Mouse (Mus musculus) stomach, embryonic 15.5 days (tissue): ENCODE data around the gene Myom3. TPM values are rescaled to one million over a fixed set of nuclear protein-coding genes. Genes with fewer than 3 reads are reported as not detected.
A peak's percentile ranks its signal among the peaks of the same experiment; 100 is the strongest.
"Not testable (repeated sequence)": the region's sequence is repeated elsewhere in the genome, so short reads cannot be mapped to it uniquely, and the experiment has no call there.

Experiments
- ATAC-seq: fragments of 200-750 bp; cut with Nextera tagmentation; 2 replicates; pipeline ENCODE4 v1.8.0; 2017; ENCODE audit warnings: low read depth, moderate number of reproducible peaks, moderate TSS enrichment; ENCODE audit not compliant: insufficient read depth, low FRiP score
- H3K27ac ChIP-seq: fragments of 300-500 bp; sonication (generic); 2 replicates; pipeline ENCODE4 v1.5.1; 2015; ENCODE audit warnings: mild to moderate bottlenecking, inconsistent platforms
- H3K27me3 ChIP-seq: fragments of 300-500 bp; sonication (generic); replicated peaks from 2 replicates; pipeline ENCODE4 v1.6.1; 2015; ENCODE audit warnings: inconsistent platforms
- H3K36me3 ChIP-seq: fragments of 300-500 bp; sonication (generic); 2 replicates; pipeline ENCODE4 v1.6.1; 2015; ENCODE audit warnings: inconsistent platforms
- H3K4me1 ChIP-seq: fragments of 300-500 bp; sonication (generic); 2 replicates; pipeline ENCODE4 v1.6.1; 2015; ENCODE audit warnings: inconsistent platforms
- H3K4me2 ChIP-seq: fragments of 300-500 bp; sonication (generic); 2 replicates; pipeline ENCODE4 v1.6.1; 2015; ENCODE audit warnings: mild to moderate bottlenecking, inconsistent platforms
- H3K4me3 ChIP-seq: fragments of 300-500 bp; sonication (generic); replicated peaks from 2 replicates; pipeline ENCODE4 v1.5.1; 2015; ENCODE audit warnings: inconsistent platforms
- H3K9ac ChIP-seq: fragments of 300-500 bp; sonication (generic); 2 replicates; pipeline ENCODE4 v1.6.1; 2015; ENCODE audit warnings: inconsistent platforms
- H3K9me3 ChIP-seq: fragments of 300-500 bp; sonication (generic); 2 replicates; pipeline ENCODE4 v1.6.1; 2016; ENCODE audit warnings: inconsistent platforms
- WGBS: fragments of 180-500 bp; shearing (Covaris S2); methylation state at CpG from one replicate; pipeline ENCODE4 v1.1.7; 2015; 5-methylcytosine and 5-hydroxymethylcytosine counted together
- polyA plus RNA-seq: library from polyadenylated mRNA; unstranded; fragments of >200 nt; fragmentation: Nextera tagmentation; extraction: Ambion mirVana; gene quantifications from 2 replicates; pipeline ENCODE4 v1.2.1, GENCODE M21; 2015

The Myom3 gene
- polyA plus RNA-seq = 0.58 and 1.1 TPM in 2 replicates

DNA sequence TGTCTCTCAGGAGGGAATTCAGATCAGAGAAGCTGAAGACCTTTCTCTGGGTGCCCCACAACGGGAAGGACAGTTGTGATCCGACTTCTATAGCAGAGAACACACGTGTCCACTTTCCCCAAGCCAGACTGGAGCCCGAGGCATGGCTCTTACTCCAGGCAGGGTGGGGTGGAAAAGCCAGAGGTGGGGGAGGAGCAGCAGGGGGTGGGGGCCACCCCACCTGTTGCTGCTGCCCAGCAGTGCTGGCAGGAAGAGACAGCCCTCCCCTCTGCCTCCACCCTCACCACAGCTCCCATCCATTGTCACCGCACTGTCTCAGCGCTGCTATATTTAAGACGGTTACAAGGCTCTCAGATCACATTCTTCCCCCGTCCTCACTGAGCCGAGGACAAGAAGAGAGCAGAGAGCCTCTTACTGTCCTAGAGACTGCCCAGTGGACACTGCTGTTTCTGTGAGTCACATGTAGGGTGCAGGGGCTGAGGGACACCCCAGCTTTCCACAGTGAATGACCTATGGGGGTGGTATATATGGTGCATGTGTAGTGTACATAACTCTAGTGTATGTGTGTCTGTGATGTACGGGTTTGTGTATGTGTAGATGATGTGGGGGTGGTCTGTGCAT lies at the start of gene Myom3:
Gene Myom3 (plus strand): TSS at position 360 of the 621 bp plus-strand sequence.
- Histone ChIP-seq H3K27me3 (no peaks in the 10 kb centered on the region), H3K4me1 (peaks cover 13% of the 10 kb centered on the region), H3K27ac (no peak within 1 kb of the TSS), H3K9ac (no peak within 1 kb of the TSS), H3K4me3 (no peak within 1 kb of the TSS), H3K9me3 (no peaks in the 10 kb centered on the region), H3K4me2 (no peak within 1 kb of the TSS), H3K36me3 (no peaks in the 10 kb centered on the region)
- no peak for ATAC-seq
- 56% methylated on average over 10 of the region's 10 CpGs for WGBS

DNA sequence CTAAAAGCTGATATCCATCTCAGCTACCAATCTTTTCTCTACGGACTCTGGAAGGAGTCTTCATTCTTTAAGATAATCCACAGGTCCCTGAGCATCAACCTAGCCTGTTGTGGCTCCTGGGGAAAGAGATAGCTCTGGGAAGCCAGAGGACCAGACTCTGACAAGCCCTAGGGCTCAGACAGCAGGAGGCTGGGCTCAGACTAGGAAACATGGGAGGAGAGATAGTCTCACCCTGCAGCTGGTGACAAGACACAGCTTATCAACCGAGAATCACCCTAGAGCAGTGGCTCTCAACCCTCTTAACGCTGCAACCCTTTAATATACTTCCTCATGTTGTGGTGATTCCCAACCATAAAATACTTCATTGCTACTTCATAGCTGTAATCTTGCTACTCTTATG lies 49.1 kb upstream of the Myom3 start:
- Histone ChIP-seq H3K4me1 (no peaks in the 10 kb centered on the region), H3K36me3 (no peaks in the 10 kb centered on the region), H3K9ac (no peak overlapping the region), H3K9me3 (no peaks in the 10 kb centered on the region), H3K4me2 (no peak overlapping the region), H3K27ac (no peak overlapping the region), H3K4me3 (no peak overlapping the region), H3K27me3 (no peaks in the 10 kb centered on the region)
- WGBS = 70% methylated on average over 3 of the region's 3 CpGs
- no peak for ATAC-seq

DNA sequence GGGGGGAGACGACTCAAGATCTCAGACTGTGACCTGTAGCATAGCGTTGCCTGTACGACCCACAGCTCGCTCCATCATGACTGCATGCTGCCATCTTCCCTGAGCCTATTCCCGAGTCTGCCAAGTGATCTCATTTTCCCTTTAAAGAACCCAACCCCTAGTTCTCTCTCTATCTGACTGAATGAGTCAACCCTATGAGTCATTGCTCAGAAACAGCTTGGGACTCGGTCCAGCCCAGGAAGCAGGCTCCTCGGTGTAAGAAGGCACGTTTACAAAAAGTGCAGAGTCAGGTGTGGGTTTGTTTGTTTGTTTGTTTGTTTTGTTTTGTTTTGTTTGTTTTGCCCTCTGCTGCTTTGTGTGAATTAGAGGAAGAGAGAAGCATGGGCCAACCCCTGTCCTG lies 44.7 kb upstream of the Myom3 start:
- H3K27me3 ChIP-seq = no peaks in the 10 kb centered on the region
- no peak overlapping the region for H3K27ac ChIP-seq
- H3K9me3 ChIP-seq = no peaks in the 10 kb centered on the region
- H3K4me2 ChIP-seq = no peak overlapping the region
- H3K4me3 ChIP-seq = no peak overlapping the region
- 79% methylated on average over 8 of the region's 8 CpGs for WGBS
- ATAC-seq = no peak
- no peak overlapping the region for H3K9ac ChIP-seq
- no peaks in the 10 kb centered on the region for H3K4me1 ChIP-seq
- no peaks in the 10 kb centered on the region for H3K36me3 ChIP-seq

DNA sequence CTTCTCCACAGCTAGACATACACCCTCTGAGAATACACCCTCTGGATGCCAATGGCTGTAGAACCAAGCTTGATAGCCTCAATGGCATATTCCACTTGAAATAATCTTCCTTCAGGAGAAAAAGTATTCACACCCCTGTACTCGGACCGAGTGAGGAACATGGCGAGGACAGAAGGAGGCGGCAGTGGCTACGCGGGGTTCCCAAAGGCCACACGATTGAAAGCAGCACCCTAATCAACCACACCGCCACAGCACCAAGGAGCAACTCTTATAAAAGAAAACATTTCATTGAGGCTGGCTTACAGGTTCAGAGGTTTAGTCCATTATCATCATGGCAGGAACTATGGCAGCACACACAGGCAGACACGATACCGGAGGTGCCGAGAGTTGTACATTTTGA lies 43.1 kb upstream of the Myom3 start:
- not testable (repeated sequence) for H3K4me2 ChIP-seq, H3K27me3 ChIP-seq, H3K4me1 ChIP-seq, H3K4me3 ChIP-seq, ATAC-seq, H3K36me3 ChIP-seq, H3K27ac ChIP-seq, H3K9ac ChIP-seq, H3K9me3 ChIP-seq
- WGBS = 96% methylated on average over 11 of the region's 11 CpGs

DNA sequence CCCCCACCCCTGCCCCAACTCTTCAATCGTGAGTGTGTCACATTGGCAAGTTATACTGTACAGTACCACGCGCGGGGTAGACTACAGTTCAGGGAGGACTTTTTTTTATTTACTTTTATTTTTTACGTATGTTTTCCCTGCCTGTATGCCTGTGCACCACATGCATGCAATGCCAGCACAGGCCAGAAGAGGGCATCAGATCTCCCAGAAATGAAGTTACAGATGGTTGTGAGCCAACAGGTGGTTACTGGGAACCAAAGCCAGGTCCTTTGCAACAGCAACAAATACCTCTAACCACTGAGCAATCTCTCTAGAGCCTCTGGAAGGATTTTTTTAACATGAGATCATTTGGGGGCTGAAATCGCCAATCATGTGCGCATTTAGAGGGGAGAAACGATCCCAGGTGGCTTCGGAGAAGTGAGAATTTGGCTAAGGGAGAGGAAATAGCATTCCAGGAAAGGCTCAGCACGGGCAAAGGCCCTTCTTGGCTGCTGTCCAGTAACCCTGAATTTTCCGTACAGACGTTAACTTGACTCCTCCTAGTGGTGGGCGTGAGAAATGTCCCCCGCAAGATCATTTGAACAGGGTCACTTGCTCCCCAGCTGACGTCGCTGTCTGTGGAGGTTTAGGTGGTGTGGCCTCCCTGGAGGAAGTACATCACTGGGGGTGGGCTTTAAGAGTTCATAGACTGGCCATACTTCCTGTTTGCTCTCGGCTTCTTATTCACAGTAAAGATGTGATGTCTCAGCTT lies 36.8 kb upstream of the Myom3 start:
- no peak for ATAC-seq
- H3K27ac ChIP-seq = no peak overlapping the region

DNA sequence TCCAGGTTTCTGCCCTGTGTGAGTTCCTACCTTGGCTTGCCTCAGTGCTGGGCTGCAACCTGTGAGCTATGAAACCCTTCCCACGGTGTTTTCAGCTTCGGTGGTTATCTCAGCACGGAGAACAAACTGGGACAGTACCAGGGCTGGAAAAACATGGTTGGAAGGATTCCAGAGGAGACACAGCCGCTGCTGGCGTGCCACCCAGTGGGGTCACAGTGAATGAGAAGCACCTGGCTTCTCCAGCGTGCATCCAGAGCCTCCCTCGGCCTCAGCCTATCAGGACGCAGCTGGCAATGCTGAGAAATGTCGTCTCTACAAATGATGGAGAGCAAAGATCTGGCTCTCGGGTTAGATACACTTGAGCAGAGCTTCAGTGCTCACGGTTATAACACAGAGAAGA lies 33.1 kb upstream of the Myom3 start:
- no peaks in the 10 kb centered on the region for H3K36me3 ChIP-seq
- no peak overlapping the region for H3K4me2 ChIP-seq
- no peaks in the 10 kb centered on the region for H3K27me3 ChIP-seq
- H3K9ac ChIP-seq = no peak overlapping the region
- peaks cover 17% of the 10 kb centered on the region; the same call in 1 of the 2 replicates for H3K4me1 ChIP-seq
- WGBS = 52% methylated on average over 11 of the region's 11 CpGs
- no peak for ATAC-seq
- no peak overlapping the region for H3K4me3 ChIP-seq
- H3K27ac ChIP-seq = no peak overlapping the region
- H3K9me3 ChIP-seq = no peaks in the 10 kb centered on the region

More for the DNA sequence above, 36.8 kb upstream of the Myom3 start:
- H3K36me3 ChIP-seq = no peaks in the 10 kb centered on the region
- 67% methylated on average over 17 of the region's 17 CpGs for WGBS
- no peak overlapping the region for H3K4me3 ChIP-seq
- H3K4me1 ChIP-seq = peaks cover 11% of the 10 kb centered on the region; the same call in 1 of the 2 replicates
- no peaks in the 10 kb centered on the region for H3K27me3 ChIP-seq
- H3K4me2 ChIP-seq = no peak overlapping the region
- no peaks in the 10 kb centered on the region for H3K9me3 ChIP-seq
- H3K9ac ChIP-seq = no peak overlapping the region

DNA sequence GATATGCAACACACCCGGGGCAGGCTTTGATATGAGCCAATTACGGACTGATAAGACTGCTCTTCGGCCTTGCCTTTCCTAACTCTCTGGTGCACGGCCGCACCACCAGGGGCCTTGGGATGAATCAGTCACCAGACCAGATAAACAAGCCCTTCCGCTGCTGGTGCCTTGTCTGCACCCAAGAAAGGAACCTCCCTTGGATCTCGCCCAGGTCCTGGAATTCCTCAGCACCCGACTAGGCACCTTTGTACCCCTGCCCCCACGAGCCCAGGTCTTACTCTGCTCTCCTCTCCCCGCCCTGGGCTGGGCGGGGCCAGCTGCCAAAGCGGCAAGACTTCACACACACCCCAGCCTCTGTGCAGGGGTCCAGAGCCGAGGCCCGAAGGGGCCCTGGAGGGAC lies 31.7 kb upstream of the Myom3 start, which contains the start of gene Il22ra1:
Gene Il22ra1 (plus strand): TSS at position 356 of the 400 bp plus-strand sequence.
- peak within 1 kb of the TSS; percentile 45 for H3K4me2 ChIP-seq
- H3K36me3 ChIP-seq = no peaks in the 10 kb centered on the region
- H3K9me3 ChIP-seq = no peaks in the 10 kb centered on the region
- 23% methylated on average over 14 of the region's 14 CpGs for whole genome bisulfite sequencing
- H3K27ac ChIP-seq = peak within 1 kb of the TSS; percentile 58
- H3K27me3 ChIP-seq = no peaks in the 10 kb centered on the region
- H3K9ac ChIP-seq = 0 out of 2 replicates have a peak within 1 kb of the TSS, but pooled peaks have one; percentile 2
- ATAC-seq = peak; percentile 80
- H3K4me3 ChIP-seq = peak within 1 kb of the TSS; percentile 34
- H3K4me1 ChIP-seq = peaks cover 17% of the 10 kb centered on the region; the same call in 1 of the 2 replicates

DNA sequence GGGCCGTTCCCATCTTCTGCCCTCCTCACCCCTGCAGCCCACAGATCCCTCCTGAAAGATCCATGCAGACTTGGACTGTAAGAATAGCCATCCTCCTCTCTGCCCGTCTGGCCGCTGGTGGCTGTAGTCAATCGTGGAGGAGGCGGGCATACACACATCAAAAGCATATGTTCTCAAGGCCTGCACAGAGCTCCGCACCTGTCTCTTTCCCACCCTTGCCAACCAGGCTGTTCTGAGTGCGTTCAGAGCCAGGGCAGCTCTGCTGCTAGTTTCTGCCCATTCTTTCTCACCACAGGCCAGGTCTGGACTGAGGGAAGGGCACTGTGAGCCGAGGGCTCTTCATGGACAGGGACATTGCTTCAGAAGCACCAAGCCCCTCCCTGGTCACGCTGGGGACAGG lies 29.3 kb upstream of the Myom3 start:
- Histone ChIP-seq H3K4me1 (peaks cover 17% of the 10 kb centered on the region; the same call in 1 of the 2 replicates), H3K9ac (no peak overlapping the region), H3K27ac (peak overlapping the region; percentile 58), H3K27me3 (no peaks in the 10 kb centered on the region), H3K4me2 (peak overlapping the region; percentile 45; the same call in 1 of the 2 replicates), H3K4me3 (no peak overlapping the region), H3K9me3 (peaks cover 5% of the 10 kb centered on the region; the same call in 1 of the 2 replicates), H3K36me3 (0 out of 2 replicates have a peak, but pooled peaks cover 7% of the 10 kb centered on the region)
- peak; percentile 44; the same call in 1 of the 2 replicates for ATAC-seq
- 70% methylated on average over 9 of the region's 9 CpGs for WGBS

DNA sequence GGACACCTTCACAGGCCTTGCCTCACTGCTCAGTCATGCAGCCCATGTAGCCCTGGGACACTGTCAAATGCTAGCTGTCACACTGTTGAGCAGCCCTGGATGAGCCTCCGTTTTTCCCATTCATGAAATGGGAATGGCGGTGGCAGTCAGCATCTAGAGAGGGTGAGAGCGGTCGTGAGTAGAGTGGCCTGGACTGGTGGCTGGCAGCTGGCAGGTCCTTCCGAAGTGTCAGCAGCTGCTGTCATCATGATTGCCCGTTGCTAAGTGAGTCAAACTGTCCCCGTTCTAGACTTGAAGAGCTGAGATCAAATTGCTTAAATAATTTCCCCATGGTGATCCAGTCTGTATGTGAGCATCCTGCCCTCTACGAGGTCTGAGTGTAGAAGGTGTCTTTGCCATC lies 28.6 kb upstream of the Myom3 start:
- ATAC-seq = no peak
- WGBS = 73% methylated on average over 8 of the region's 8 CpGs
- Histone ChIP-seq H3K9ac (no peak overlapping the region), H3K27me3 (no peaks in the 10 kb centered on the region), H3K27ac (0 out of 2 replicates have a peak overlapping the region, but pooled peaks have one; percentile 17), H3K4me1 (peaks cover 17% of the 10 kb centered on the region; the same call in 1 of the 2 replicates), H3K4me3 (no peak overlapping the region), H3K36me3 (0 out of 2 replicates have a peak, but pooled peaks cover 7% of the 10 kb centered on the region), H3K9me3 (peaks cover 7% of the 10 kb centered on the region; the same call in 1 of the 2 replicates), H3K4me2 (0 out of 2 replicates have a peak overlapping the region, but pooled peaks have one; percentile 12)

DNA sequence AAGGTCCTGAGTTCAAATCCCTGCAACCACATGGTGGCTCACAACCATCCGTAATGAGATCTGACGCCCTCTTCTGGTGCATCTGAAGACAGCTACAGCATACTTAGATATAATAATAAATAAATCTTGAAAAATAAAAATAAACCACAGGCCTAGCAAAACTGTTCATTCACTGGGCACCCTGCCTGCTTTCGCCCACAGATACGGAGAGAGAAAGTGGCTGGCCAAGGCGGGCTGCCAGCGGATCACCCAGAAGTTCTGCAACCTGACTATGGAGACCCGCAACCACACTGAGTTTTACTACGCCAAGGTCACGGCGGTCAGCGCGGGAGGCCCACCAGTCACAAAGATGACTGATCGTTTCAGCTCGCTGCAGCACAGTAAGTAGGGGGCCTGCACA lies 25.6 kb upstream of the Myom3 start:
- 0 out of 2 replicates have a peak, but pooled peaks cover 7% of the 10 kb centered on the region for H3K36me3 ChIP-seq
- 96% methylated on average over 14 of the region's 14 CpGs for WGBS
- no peaks in the 10 kb centered on the region for H3K27me3 ChIP-seq
- 0 out of 2 replicates have a peak, but pooled peaks cover 2% of the 10 kb centered on the region for H3K4me1 ChIP-seq
- H3K4me3 ChIP-seq = no peak overlapping the region
- H3K9me3 ChIP-seq = peaks cover 7% of the 10 kb centered on the region; the same call in 1 of the 2 replicates
- H3K4me2 ChIP-seq = no peak overlapping the region
- no peak overlapping the region for H3K27ac ChIP-seq
- ATAC-seq = no peak
- H3K9ac ChIP-seq = no peak overlapping the region

DNA sequence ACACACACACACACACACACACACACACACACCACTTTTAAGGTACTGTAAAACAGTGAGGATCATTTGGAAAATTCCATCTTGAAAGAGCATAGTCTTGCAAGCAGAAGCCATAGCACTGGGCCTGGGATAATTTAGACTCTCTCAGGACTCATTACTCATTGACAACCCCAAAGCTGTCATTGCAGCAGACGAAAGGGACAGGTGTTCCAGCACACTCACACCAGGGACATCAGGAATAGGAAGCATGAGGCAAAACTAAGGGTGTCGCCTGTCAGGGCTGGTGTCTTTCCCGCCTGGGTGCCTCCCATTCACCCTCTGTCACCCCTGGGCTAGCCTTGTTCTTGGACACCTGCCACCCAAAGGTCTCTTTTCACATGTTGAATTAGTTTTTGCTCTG lies 22.6 kb upstream of the Myom3 start:
- H3K36me3 ChIP-seq = 0 out of 2 replicates have a peak, but pooled peaks cover 7% of the 10 kb centered on the region
- H3K9ac ChIP-seq = no peak overlapping the region
- 78% methylated on average over 3 of the region's 3 CpGs for WGBS
- H3K4me3 ChIP-seq = no peak overlapping the region
- H3K4me2 ChIP-seq = no peak overlapping the region
- no peaks in the 10 kb centered on the region for H3K4me1 ChIP-seq
- peaks cover 7% of the 10 kb centered on the region; the same call in 1 of the 2 replicates for H3K9me3 ChIP-seq
- no peak overlapping the region for H3K27ac ChIP-seq
- H3K27me3 ChIP-seq = no peaks in the 10 kb centered on the region
- no peak for ATAC-seq

DNA sequence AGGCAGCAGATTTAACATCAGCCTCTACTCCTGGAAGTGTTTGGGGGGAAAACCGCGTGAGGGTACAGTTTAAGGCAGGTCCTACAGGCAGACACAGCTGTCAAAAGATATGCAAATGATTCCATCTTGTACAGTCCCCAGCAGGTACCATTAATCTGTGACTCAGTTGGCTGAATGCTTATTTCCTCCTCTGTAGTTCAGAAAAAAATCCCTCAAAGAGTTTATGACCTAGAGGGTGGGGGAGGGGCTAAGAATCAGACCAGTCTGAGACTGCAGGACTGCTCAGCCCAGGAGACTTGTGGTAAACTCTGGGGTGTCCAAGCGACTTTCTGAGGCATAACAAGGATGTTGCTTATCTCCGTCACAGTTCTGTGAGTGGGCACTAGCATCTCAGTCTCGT lies 21.3 kb upstream of the Myom3 start:
- H3K27me3 ChIP-seq = no peaks in the 10 kb centered on the region
- 0 out of 2 replicates have a peak, but pooled peaks cover 7% of the 10 kb centered on the region for H3K36me3 ChIP-seq
- H3K4me2 ChIP-seq = no peak overlapping the region
- peaks cover 7% of the 10 kb centered on the region; the same call in 1 of the 2 replicates for H3K9me3 ChIP-seq
- no peak overlapping the region for H3K4me3 ChIP-seq
- WGBS = 37% methylated on average over 5 of the region's 5 CpGs
- ATAC-seq = no peak
- H3K9ac ChIP-seq = no peak overlapping the region
- H3K27ac ChIP-seq = no peak overlapping the region
- peaks cover under 1% of the 10 kb centered on the region; the same call in 1 of the 2 replicates for H3K4me1 ChIP-seq
